Mouse (Mus musculus) hindbrain, embryonic 14.5 days (tissue): ENCODE data around the gene Rdx. TPM values are rescaled to one million over a fixed set of nuclear protein-coding genes. Genes with fewer than 3 reads are reported as not detected.

Experiments
- ATAC-seq: fragments of 200-750 bp; cut with Nextera tagmentation; 2 replicates; pipeline ENCODE4 v1.8.0; 2017; ENCODE audit warnings: moderate number of reproducible peaks, mild to moderate bottlenecking, moderate TSS enrichment, moderate library complexity; ENCODE audit not compliant: low FRiP score
- DNase-seq: peaks from one replicate; pipeline ENCODE4 v3.0.0-alpha.2; 2015; ENCODE audit warnings: low spot score
- H3K27ac ChIP-seq: fragments of 300-500 bp; sonication (generic); 2 replicates; pipeline ENCODE4 v1.5.1; 2014; ENCODE audit warnings: mild to moderate bottlenecking, moderate library complexity
- H3K27me3 ChIP-seq: fragments of 300-500 bp; sonication (generic); 2 replicates; pipeline ENCODE4 v1.6.1; 2014; ENCODE audit warnings: mild to moderate bottlenecking, low read length, mixed read lengths; ENCODE audit not compliant: control insufficient read depth, insufficient read depth
- H3K36me3 ChIP-seq: fragments of 300-500 bp; sonication (generic); replicated peaks from 2 replicates; pipeline ENCODE4 v1.6.1; 2014; ENCODE audit not compliant: control insufficient read depth, insufficient read depth
- H3K4me1 ChIP-seq: fragments of 300-500 bp; sonication (generic); replicated peaks from 2 replicates; pipeline ENCODE4 v1.6.1; 2014; ENCODE audit warnings: antibody characterized with exemption, low read length, mixed read lengths; ENCODE audit not compliant: control insufficient read depth, insufficient read depth
- H3K4me2 ChIP-seq: fragments of 300-500 bp; sonication (generic); replicated peaks from 2 replicates; pipeline ENCODE4 v1.6.1; 2014; ENCODE audit warnings: mild to moderate bottlenecking, moderate library complexity
- H3K4me3 ChIP-seq: fragments of 300-500 bp; sonication (generic); replicated peaks from 2 replicates; pipeline ENCODE4 v1.5.1; 2014; ENCODE audit warnings: mild to moderate bottlenecking, low read length
- H3K9ac ChIP-seq: fragments of 300-500 bp; sonication (generic); 2 replicates; pipeline ENCODE4 v1.6.1; 2014
- H3K9me3 ChIP-seq: fragments of 300-500 bp; sonication (generic); 2 replicates; pipeline ENCODE4 v1.6.1; 2016; ENCODE audit warnings: low read length; ENCODE audit not compliant: control insufficient read depth
- WGBS: fragments of 180-500 bp; shearing (Covaris S2); extraction: QIAGEN DNeasy Blood & Tissue Kit; methylation state at CpG from one replicate; pipeline ENCODE4 v1.1.7; 2014; 5-methylcytosine and 5-hydroxymethylcytosine counted together
- polyA plus RNA-seq: library from polyadenylated mRNA; unstranded; fragments of >200 nt; fragmentation: Nextera tagmentation; extraction: Ambion mirVana; gene quantifications from 2 replicates; pipeline ENCODE4 v1.2.1, GENCODE M21; 2014

Gene Rdx
- 105 and 106 TPM in 2 replicates for polyA plus RNA-seq

GRCm38 (mm10) chr9:52047129-52047820 lies at the start of gene Rdx:
TSS of gene Rdx (plus strand) at chr9:52047173.
- peak within 1 kb of the TSS; percentile 97 for H3K27ac ChIP-seq
- H3K9me3 ChIP-seq: no peaks in the 10 kb centered on the region
- H3K4me3 ChIP-seq: peak within 1 kb of the TSS; percentile 70
- H3K4me1 ChIP-seq: peaks cover 24% of the 10 kb centered on the region
- no peaks in the 10 kb centered on the region for H3K27me3 ChIP-seq
- H3K36me3 ChIP-seq: no peaks in the 10 kb centered on the region
- peak within 1 kb of the TSS; percentile 68 for H3K4me2 ChIP-seq
- DNase-seq (peak; percentile 67), ATAC-seq (no peak)
- 2% methylated on average over 17 of the region's 17 CpGs for whole genome bisulfite sequencing
- peak within 1 kb of the TSS; percentile 97 for H3K9ac ChIP-seq

DNA sequence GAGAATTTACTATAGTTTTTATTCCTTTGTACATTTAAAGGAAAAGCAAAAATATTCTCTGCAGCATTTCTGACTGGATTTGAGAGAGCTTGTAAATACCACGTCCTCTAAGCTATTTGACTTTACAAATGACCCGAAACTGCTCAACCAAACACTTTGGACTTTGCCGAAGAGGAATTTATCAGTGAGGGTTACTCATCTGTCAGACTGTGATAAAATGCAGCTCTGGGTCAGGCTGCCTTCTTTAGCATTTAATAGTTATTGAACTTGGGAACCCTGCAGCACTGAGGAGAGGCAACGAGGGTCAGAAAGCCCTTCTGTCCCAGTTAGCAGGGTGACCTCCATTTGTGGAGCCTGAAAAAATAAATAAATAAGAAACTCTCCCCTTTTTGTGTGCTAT lies 43.5 kb upstream of the Rdx start:
- ATAC-seq (no peak), DNase-seq (no peak)
- Histone ChIP-seq H3K9me3 (peaks cover 7% of the 10 kb centered on the region; the same call in 1 of the 2 replicates), H3K27ac (no peak overlapping the region), H3K4me2 (no peak overlapping the region), H3K9ac (no peak overlapping the region), H3K4me3 (no peak overlapping the region), H3K27me3 (no peaks in the 10 kb centered on the region), H3K36me3 (no peaks in the 10 kb centered on the region), H3K4me1 (no peaks in the 10 kb centered on the region)
- WGBS: 72% methylated on average over 4 of the region's 4 CpGs

DNA sequence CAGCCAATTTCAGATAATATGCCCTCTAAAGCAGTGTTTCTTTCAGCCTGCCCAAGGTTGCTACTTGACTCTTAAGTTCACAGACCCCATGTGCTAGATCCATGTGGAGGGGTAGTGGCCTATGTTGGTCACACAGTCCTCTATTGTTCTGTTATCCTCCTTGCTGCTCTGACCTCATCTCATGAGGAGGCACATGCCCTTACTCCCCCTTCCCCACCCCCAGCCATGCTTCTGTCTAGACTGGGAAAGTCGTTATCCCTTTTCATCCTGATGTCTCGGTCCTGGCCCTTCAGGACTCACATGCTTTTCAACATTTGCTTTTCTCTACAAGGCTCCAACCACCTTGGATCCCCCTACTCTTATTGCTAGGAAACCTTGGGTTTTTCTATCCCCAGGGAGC lies 39.6 kb upstream of the Rdx start:
- Histone ChIP-seq H3K4me3 (no peak overlapping the region), H3K36me3 (no peaks in the 10 kb centered on the region), H3K27me3 (no peaks in the 10 kb centered on the region), H3K9ac (no peak overlapping the region), H3K27ac (no peak overlapping the region), H3K4me1 (no peaks in the 10 kb centered on the region), H3K4me2 (no peak overlapping the region), H3K9me3 (no peaks in the 10 kb centered on the region)
- WGBS: 43% methylated on average over 2 of the region's 2 CpGs
- no peak for ATAC-seq
- no peak for DNase-seq

DNA sequence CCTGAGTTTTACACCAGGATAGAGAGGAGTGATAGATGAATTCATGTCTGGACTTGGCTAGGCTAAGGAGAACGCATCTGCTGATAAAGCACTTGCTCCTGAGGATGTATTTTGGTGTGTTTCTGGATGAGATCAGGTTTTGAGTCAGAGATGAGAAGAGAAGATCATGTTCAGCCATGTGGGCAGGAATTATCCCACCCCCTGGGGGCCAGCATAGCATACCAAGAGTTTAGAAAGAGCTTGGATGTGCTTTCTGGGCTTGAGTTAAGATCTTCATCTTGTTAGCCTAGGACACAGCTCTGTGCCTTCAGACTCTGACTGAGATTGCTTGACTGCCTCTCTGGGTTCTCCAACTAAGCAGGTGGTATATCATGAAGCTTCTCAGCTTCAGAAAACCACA lies 38.5 kb upstream of the Rdx start:
- DNase-seq (no peak), ATAC-seq (no peak)
- no peak overlapping the region for H3K4me3 ChIP-seq

DNA sequence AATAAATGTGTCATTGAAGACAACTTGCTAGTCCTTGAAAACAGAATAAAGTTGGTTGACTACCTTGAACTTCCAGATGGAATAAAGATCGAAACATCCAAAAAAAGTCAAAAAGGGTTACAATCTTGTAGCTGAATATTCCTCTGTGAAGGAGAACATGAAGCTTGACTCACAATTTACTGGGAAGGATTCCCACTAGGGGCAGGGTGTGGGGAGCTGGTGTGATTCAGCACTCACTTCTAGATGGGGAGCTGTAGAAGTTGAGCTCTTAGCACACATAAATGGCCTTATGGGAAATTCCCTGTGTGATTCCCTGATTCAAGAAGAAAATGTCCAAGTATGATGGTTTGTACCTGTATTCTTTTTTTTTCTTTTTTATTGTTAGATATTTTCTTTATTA lies 34.7 kb upstream of the Rdx start:
- no peaks in the 10 kb centered on the region for H3K4me1 ChIP-seq
- H3K27ac ChIP-seq: no peak overlapping the region
- 97% methylated on average over 1 of the region's 1 CpGs for WGBS
- H3K9me3 ChIP-seq: no peaks in the 10 kb centered on the region
- H3K4me2 ChIP-seq: no peak overlapping the region
- DNase-seq (no peak), ATAC-seq (no peak)
- no peaks in the 10 kb centered on the region for H3K36me3 ChIP-seq
- H3K4me3 ChIP-seq: no peak overlapping the region
- H3K9ac ChIP-seq: no peak overlapping the region
- H3K27me3 ChIP-seq: no peaks in the 10 kb centered on the region

More for the DNA sequence above, 38.5 kb upstream of the Rdx start:
- Histone ChIP-seq H3K4me2 (no peak overlapping the region), H3K4me1 (no peaks in the 10 kb centered on the region), H3K36me3 (no peaks in the 10 kb centered on the region), H3K9me3 (no peaks in the 10 kb centered on the region), H3K27ac (no peak overlapping the region), H3K9ac (no peak overlapping the region), H3K27me3 (no peaks in the 10 kb centered on the region)
- WGBS: 88% methylated on average over 1 of the region's 1 CpGs

DNA sequence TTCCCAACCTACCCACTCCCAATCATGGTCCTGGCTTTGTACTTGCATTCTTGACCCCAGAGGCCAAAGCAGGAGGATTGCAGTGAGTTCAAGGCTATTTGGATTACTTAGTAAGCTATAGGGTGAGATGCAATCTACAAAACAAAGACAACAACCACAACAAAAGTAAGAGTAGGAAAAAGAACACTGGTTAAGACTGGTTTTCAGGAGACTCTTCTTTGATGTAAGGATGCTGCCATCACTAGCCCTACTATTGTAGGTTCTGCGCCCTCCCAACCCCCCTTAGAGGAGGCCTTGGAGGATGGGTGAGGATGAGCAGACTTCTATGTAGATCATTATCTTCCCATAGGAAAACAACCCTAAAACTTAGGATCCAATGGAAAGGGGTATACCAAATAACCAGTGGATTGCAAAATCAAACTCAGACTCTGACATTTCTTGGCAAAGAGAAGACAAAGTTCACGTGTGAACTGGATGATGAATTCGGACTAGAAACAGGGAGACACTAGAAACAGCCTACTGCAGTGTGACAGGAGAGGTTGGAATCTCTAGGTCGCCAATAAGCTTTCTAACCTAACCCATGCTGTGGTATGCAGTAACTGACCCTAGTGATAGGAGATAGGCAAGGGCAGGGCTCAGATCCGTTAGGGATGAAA lies 34.1 kb upstream of the Rdx start:
- H3K9me3 ChIP-seq: no peaks in the 10 kb centered on the region
- no peaks in the 10 kb centered on the region for H3K4me1 ChIP-seq
- no peak overlapping the region for H3K27ac ChIP-seq
- H3K4me2 ChIP-seq: no peak overlapping the region
- H3K9ac ChIP-seq: no peak overlapping the region
- H3K4me3 ChIP-seq: no peak overlapping the region
- ATAC-seq (no peak), DNase-seq (no peak)
- no peaks in the 10 kb centered on the region for H3K36me3 ChIP-seq
- 85% methylated on average over 5 of the region's 5 CpGs for WGBS
- H3K27me3 ChIP-seq: no peaks in the 10 kb centered on the region

GRCm38 (mm10) chr9:52013900-52014455 lies 33.0 kb upstream of the Rdx start:
- ATAC-seq (no peak), DNase-seq (no peak)
- Histone ChIP-seq H3K27ac (no peak overlapping the region), H3K27me3 (no peaks in the 10 kb centered on the region), H3K4me1 (no peaks in the 10 kb centered on the region), H3K36me3 (no peaks in the 10 kb centered on the region), H3K4me2 (no peak overlapping the region), H3K9me3 (no peaks in the 10 kb centered on the region), H3K9ac (no peak overlapping the region), H3K4me3 (no peak overlapping the region)
- WGBS: 81% methylated on average over 5 of the region's 5 CpGs

DNA sequence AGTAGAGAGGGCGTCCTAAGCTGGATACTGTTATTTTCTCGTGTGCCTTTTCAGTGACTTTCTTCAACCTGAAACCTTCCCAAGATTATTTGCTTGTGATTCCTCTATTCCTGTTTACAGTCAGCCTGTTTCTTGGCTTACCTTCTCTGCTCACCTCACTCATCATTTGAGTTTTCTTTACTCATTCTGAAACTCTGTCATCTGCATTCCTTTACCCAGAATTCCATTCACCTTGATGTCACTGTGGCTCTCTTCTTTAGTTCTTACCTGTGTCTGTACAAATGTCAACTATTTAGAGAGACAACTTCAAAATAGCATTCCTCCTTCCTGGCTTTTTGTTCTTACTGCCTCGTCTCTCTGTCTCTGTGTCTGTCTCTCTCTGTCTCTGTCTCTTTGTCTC lies 29.9 kb upstream of the Rdx start:
- Histone ChIP-seq H3K4me1 (no peaks in the 10 kb centered on the region), H3K4me3 (no peak overlapping the region), H3K36me3 (no peaks in the 10 kb centered on the region), H3K9ac (no peak overlapping the region), H3K27me3 (no peaks in the 10 kb centered on the region), H3K9me3 (no peaks in the 10 kb centered on the region), H3K27ac (no peak overlapping the region), H3K4me2 (no peak overlapping the region)
- no peak for ATAC-seq
- no peak for DNase-seq
- WGBS: 89% methylated on average over 3 of the region's 3 CpGs

GRCm38 (mm10) chr9:52017824-52018223 lies 29.1 kb upstream of the Rdx start:
- WGBS: 92% methylated on average over 2 of the region's 2 CpGs
- Histone ChIP-seq H3K9me3 (no peaks in the 10 kb centered on the region), H3K9ac (no peak overlapping the region), H3K4me2 (no peak overlapping the region), H3K27ac (no peak overlapping the region), H3K36me3 (no peaks in the 10 kb centered on the region), H3K4me3 (no peak overlapping the region), H3K27me3 (no peaks in the 10 kb centered on the region), H3K4me1 (no peaks in the 10 kb centered on the region)
- no peak for DNase-seq
- no peak for ATAC-seq
